Mouse (Mus musculus) NIH3T3 (cell line): ENCODE measurements around the gene Grin3b.

ENCODE experiments used
- DNase-seq: peaks from one replicate; pipeline ENCODE4 v3.0.0-alpha.2; 2012; ENCODE audit warnings: low read depth

The Grin3b gene

DNA sequence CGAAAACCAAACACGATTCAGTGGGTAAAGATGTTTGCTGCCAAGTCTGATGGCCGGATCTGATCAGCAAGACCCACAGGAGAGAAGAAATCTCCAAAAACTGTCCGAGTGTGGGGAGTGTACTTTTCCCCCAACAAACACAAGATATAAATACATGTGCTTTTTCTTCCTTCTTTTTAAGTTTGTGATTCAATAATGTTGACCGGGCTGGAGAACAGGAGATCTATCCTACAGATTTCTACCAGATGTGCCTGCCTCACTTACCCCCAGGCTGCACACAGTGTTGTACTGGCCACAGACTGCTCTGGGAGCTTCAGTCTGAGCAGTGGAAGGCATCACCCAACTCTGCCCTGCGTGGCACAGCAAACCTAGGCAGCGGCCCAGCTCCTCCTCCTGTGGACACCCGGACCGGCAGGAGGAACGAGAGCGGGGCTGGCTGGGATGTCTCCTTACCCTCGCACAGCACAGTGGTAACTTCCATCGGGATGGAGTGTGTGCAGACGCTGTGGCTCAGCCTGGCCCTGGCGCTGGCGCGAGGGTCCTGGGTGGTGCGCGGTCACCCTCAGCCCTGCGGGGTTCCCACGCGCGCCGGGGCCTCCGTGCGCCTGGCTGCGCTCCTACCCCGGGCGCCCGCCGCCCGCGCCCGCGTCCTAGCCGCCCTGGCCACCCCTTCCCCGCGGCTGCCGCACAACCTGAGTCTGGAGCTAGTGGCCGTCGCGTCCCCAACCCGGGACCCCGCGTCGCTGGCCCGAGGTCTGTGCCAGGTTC is at the start of gene Grin3b:
Grin3b (plus strand) TSS at position 301 of the 768 bp plus-strand sequence.
- no peak for DNase-seq

DNA sequence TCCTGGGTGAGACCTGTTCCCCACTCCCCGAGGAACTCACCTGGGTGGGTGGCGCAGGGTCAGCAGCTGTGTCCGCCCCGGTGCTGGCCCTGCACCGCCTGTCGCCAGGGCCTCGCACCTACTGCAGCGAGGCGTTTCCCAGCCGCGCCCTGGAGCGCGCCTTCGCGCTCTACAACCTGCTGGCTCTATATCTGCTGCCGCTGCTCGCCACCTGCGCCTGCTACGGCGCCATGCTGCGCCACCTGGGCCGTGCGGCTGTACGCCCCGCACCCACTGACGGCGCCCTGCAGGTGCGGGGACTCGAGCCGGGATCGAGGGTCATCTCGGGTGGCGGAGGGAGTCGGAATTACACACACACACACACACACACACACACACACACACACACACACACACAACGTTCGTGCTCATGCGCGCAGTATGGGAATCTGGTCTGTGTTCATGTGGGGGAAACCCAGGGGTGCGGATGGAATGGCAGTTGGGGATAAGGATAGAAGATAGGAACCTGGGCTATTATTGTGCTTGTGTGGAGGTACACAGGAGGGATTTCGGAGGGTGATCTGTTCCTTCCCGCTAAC is 49.5 kb upstream of the Grin3b start, which contains the start of gene R3hdm4:
R3hdm4 (minus strand) TSS at position 251 of the 578 bp plus-strand sequence.
- DNase-seq = no peak

DNA sequence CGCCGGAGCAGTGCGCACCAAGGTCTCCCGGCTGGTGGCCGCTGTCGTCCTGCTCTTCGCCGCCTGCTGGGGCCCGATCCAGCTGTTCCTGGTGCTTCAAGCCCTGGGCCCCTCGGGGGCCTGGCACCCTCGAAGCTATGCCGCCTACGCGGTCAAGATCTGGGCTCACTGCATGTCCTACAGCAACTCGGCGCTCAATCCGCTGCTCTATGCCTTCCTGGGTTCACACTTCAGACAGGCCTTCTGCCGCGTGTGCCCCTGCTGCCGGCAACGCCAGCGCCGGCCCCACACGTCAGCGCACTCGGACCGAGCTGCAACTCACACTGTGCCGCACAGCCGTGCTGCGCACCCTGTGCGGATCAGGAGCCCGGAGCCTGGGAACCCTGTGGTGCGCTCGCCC is 48.9 kb upstream of the Grin3b start:
- DNase-seq = no peak

DNA sequence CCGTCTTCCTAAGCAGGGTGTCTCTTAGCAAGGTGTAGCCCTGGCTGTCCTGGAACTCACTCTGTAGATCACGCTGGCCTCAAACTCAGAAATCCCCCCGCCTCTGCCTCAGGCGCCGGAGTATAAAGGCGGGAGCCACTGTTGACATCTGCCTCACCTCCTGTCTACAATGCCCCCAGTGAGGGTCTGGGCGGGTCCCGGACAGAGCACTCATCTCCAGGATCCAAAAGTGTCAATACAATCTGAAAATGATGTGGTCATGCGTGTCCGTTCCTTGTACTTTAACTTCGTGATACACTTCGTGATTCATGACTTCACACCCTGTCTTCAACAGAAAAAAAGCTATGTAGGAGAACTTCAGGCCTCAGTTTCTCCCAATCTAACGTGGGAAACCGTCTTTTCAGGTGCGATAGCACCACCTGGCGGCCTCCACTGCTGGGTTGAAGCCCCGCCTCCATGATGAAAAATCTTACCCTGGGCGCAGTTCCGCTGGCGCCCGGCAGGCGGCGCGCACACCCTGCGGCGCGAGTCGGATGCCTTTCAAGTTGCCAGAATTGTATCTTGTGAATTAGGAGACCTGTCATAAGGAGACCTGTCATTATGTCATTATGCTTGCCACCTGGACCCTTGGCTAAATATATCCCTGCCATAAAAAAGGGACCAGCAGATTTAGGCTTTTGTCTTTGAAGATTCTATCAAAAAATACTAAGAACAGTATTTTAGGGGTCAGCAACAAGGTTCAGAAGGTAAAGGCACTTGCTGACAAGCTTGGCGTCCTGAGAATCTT is 45.3 kb upstream of the Grin3b start:
- DNase-seq = peak; percentile 96

DNA sequence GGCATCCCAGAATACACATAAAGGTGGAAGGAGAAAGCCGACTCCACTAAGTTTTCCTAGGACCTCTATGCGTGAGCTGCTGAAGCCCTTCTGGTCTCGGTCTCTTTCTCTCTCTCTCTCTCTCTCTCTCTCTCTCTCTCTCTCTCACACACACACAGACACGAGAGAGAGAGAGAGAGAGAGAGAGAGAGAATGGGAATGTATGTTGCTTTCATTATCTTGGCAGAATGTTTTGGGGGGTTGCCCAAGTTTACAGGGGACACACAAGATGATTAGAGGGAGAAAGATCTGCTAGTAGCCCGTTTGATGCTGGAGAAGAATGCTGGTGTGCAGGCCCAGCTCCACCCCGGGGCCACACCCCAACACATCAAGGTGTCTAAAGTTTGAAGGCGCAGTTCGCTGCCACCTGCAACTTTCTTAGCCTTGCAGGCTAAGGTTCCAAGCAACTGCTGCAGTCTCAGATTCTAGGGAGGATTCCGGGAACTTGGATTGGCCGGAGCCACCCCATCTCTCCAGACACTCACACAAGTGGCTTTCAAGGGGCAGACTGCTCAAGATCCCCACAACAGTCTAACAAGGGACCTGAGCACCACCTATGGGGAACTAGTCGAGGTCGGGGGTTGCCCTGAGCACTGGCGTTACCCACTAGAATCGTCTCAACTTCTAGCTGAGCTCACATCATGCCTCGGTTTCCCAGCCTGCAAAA is 44.6 kb upstream of the Grin3b start:
- DNase-seq = peak; percentile 31

DNA sequence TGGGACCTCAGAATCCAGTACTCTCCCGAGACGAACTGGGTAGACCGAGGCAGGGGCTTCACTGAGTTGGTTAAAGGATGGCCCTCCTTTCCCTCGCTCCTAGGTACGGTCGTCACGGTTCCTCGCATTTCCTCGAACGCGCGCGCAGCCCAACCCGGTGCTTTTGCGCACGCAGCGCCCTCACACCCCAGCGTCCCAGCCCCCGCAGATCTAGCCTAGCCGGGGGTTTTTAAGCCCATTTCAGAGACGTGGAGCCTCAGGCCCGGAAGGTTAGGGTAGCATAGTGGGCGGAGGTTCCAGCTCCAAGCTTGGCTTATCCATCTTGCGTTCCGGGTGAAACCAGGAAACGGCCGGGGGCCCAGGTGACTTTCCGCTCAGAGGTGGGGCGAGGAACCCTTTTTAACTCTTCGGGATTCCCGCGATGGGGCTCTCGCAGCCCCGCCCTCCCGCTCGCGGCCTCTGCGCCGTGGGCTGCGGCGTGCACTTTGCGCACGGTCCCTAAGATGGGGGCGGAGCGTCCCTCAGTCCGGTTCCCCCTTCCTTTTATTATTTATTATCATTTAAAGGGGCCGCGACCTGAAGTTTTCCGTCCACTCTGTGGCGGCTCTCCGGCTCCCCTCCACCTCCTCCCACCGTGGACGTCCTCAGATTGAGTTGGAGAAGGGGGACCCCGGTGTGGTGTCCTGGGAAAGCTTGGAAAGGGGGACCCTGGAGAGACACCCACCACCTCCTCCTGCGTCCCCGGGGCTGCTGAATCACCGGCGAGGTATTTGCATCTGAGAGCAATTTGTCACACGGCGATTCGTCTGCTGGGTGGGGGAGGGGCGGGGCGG is 43.8 kb upstream of the Grin3b start, which contains the start of gene Arid3a:
Arid3a (plus strand) TSS at position 553 of the 833 bp plus-strand sequence.
- peak; percentile 97 for DNase-seq

DNA sequence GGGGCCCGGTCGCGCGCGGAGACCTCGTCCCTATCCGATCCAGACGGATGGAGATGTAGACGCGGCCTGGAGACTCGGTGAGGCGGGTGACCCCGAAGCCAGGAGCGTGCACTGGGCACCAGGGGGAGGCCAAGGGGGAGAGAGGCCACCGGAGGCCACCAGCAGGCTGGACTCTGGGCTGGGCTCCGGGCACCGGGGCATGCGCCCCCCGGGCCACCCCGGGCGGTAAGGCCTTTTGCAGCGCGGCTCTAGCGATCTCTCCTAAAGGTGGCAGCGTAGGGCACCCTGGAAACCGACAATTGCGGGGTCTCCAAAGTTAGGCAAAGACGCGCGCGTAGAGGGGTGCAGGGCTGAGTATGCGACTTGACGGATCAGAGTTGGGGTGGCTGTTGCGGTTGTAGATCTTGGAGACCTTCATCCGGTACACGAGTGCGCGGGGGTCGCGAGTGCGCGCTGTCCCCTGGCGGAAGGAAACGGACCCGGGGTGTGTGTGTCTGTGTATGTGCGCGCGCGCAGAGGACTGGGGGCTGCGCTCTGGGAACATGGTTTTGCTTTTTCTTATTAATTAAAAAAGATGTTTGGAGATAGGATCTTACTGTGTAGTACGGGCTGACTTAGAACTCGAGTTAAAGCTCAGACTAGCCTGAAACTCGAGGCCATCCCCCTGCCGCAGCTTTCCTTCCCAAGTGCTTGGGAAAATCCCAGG is 43.0 kb upstream of the Grin3b start:
- DNase-seq = peak; percentile 66

DNA sequence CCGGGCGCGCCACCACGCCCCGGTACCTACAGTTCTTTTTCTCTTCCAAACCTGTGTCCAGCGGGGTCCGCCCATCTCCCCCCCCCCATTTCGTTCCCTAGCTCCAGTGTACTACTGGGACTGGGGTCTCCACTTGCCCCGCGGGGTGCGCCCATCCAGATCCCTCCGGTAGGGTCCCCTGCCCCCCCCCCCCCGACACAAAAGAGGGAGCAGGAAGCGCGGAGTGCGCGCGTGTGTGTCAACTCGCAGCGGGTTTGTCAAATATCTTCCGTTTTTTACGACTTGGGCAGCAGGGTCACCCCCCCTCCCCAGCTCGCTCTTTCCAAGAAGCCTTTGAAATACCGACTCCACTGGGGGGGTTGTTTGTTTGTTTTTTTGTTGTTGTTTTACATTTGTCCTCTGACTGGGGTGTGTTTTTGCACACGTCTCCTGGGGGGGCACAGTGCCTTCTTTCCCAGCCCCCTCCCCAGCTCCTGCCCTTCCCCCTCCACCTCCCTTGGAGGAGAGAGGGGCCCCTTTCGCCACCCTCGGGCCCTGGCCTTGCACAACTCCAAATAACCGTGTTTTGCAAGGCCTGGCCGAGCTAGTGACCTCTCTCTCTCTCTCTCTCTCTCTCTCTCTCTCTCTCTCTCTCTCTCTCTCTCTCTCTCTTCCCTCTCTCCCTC is 42.4 kb upstream of the Grin3b start:
- peak; percentile 72 for DNase-seq

DNA sequence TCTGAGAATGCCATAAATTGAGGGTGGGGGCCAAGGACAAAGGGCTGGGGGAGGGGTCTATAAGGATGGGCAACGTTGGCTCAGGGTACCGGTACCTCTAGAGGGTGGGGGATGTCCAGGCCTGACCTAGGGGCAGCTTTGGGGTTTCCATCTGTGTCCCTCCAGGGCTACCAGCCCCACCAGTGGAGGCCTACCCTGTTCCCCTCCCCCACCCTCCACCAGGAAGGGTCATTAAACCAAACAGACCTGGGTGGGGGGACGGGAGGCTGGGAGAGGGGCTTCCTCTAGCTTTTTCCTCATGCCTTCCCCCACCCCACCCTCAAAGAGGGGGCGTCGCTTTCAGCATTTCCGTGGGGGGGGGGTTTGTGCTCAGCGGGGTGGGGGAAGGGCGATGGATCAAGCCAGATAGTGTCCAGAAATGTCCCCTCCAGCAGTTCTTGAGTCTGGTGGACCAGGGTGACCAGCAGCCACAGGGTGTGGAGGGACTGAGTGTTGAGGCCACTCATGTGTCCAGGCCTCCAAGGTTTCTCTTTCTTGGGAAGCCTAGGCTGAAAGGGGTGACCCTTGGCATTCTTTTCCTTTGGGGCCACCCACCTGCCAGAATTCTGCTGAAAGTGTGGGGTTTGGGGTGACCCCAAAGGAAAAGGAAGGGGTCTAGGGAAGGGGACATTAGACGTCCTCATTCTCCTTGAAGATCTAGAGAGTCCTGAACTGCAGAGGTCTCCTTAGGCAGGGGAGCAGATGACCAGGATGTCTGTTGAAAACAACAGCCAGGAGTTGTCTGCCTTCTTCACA is 41.4 kb upstream of the Grin3b start:
- no peak for DNase-seq

DNA sequence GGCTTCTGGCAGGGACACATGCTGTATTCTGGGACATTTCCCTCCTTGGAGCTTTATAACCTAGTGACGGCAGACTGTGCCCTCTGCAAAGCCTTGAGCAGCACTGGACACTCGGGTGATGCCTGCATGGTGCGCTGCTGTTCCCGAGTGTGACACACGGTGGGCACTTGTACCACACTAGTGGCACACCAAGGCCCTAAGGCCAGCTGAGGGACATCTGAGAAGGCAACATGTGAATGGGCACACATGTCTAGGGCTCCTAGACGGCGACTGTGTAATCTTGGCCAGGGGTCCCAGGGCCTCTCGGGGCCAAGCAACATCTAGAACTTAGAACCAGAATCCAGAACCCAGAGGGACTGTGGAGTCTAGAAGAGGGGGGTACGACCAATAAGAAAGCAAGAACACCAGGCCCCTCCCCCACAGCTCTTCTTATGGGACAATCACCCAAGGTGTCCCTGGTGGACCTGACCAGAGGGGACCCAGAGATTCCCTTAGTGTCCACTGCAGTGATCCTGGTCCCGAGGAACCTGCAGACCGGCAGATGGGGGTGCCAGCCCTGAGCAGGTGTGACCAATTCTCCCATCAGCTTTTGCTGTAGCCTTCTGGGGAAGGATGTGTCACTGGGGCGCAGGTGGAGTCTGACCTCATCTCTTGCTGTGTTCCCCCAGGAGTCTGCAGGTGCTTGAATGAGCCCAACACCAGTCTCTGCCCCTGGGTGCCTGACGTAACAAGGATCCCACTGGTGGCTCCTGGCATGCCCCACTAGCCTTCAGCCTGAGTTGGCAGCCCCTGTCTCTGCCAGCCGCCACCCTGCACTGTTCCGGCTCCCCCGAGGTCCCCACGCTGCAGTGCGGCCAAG is 40.3 kb upstream of the Grin3b start:
- DNase-seq = no peak

DNA sequence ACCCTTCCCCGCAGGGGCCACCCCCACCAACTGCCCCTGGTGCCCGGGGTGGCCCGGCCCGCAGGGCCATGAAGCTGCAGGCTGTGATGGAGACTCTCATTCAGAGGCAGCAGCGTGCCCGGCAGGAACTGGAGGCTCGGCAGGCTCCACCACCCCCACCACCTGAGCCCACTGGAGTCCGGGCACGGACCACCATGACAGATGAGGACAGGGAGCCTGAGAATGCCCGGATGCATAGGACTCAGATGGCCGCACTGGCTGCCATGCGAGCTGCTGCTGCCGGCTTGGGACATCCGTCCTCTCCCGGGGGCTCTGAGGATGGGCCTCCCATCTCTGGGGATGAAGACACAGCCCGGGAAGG is 39.7 kb upstream of the Grin3b start:
- DNase-seq = no peak

DNA sequence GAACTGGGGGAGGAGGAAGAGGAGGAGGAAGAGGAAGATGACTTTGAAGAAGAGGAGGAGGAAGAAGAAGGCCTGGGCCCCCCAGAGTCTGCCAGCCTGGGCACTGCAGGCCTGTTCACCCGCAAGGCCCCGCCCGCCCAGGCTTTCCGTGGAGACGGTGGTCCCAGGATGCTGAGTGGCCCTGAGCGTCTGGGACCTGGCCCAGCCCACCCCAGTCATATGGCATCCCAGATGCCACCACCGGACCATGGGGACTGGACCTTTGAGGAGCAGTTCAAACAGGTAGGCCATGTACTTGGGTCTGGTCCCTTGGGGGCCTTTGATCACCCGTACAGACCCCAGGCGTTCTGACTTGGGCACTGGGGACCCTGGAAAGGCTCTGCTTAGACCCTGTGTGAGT is 38.7 kb upstream of the Grin3b start:
- DNase-seq = no peak

DNA sequence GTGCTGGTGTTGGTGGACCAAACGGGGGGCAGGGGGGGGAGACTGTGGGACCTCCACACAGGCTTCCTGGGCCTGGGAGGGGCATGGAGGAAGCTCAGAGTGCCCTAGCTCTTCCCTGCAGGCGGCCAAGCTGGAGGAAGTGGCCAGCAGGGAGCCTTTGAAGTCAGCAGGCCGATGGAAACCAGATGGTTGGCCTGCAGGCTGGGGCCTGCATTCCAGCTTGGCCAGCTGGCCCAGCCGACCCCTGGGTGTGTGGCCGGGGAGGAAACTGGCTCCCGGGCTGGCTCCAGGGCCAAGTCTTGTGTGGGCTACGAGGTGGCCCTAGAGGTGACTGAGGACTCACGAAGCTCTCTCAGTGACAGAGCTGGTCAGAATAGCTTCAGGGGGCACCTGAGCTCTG is 37.8 kb upstream of the Grin3b start:
- peak; percentile 88 for DNase-seq

DNA sequence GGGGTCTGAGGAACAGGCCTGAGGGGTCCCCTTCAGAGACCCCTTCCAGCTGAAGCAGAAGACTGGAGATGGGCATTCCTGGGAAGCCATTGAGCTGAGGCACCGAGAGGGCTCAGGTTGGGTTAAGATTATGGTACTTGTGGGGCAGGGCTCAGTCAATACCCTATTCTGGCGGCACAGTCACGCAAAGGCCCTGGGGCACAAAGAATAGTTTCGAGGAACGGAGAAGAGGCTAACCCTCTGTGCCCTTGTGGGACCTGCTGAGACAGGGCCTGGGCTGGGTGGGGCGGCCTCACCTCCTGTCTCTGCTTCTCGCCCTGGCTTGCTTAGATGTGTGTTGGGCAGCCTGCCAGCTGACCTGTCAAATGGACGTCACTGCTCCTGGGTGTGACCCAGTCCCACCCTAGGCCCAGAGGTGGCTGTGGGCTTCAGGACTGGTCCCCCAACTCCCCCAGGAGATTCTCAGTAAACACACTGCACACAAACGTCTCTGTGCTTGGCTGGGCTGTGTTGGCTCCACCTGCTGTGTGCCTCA is 37.3 kb upstream of the Grin3b start:
- no peak for DNase-seq

DNA sequence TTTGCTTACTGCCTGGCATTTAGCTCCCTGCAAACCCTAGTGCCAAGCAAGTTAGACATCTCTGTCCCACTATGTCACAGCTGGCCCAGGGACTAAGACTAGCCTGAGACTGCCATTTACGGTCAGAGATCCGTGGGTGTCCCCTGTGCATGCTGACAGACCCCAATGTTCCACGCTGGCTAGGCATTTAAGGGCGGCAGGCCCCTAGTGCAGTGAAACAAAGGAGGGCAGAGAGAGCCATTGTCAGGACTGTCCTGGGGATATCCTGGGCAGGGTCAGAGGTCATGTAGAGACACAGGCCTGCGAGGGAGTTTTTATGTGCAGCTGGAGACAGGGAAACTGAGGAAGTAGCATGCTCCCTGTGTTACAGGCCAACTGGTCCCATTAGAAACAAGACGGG is 36.7 kb upstream of the Grin3b start:
- no peak for DNase-seq

DNA sequence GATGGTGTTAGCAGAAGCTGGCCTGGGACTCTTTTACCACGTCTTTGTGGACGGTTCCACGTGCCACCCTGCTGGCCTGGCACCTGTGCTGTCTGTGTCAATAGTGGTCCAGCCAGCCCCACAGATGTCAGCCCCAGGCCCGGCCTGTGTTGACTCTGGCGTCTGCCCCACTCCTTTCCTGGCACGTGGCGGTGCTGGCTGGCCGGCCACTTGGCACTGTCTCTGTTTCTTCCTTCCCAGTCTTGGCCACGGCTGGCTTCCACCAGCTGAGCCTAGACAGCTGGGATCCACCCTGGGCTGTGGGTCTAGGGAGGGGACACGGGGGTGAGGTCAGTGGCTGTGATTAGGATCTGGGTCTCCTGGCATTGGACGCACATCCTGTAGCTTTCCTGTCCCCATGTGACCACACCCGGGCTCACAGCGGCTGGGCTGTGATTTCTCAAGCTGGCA is 36.2 kb upstream of the Grin3b start:
- DNase-seq = peak; percentile 55

DNA sequence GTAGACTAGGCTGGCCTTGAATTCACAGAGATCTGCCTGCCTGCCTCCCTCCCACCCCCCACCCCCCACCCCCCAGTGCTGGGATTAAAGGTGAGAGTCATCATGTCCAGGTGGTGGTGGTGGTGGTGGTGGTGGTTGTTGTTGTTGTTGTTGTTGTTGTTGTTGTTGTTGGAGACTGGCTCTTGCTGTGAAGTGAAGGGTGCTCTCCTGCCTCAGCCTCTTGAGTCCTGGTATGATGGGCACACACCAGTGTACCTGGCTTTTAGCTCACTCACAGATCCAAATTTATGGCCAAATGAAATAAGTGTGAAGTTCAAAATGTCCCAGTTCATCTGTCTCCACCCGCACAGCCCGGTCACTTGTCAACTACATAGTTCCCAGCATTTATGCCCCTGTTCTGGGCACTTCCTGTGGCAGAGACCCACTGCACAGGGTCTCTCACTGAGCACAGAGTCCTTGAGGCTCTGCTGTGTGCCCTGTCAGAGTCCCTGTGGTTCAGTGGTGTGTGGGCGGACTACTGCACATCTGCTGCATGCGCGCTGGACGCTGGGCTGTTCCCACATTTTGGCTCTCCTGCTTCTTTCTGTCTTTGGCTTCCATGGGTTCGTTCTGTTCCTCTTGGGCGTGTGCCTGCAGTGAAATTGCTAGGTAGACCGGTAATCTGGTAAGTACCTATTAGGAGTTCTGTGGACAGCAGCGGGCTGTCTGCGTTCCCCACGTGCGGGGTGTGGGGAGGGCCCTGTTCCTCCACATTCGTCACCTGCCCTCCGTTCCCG is 35.5 kb upstream of the Grin3b start:
- no peak for DNase-seq
